Mouse (Mus musculus) forebrain, embryonic 16.5 days (tissue): ENCODE results near the gene Morf4l2. TPM values are rescaled to one million over a fixed set of nuclear protein-coding genes. Genes with fewer than 3 reads are reported as not detected.
A peak's percentile ranks its signal among the peaks of the same experiment; 100 is the strongest.
"Not testable (repeated sequence)": the region's sequence is repeated elsewhere in the genome, so short reads cannot be mapped to it uniquely, and the experiment has no call there.

Experiments
- ATAC-seq: fragments of 200-750 bp; cut with Nextera tagmentation; 2 replicates; pipeline ENCODE4 v1.8.0; 2017; ENCODE audit warnings: mild to moderate bottlenecking, moderate library complexity
- H3K27ac ChIP-seq: fragments of 300-500 bp; sonication (generic); 2 replicates; pipeline ENCODE4 v1.5.1; 2014; ENCODE audit warnings: low read length, control low read depth
- H3K27me3 ChIP-seq: fragments of 300-500 bp; sonication (generic); replicated peaks from 2 replicates; pipeline ENCODE4 v1.6.1; 2014; ENCODE audit warnings: low read length; ENCODE audit not compliant: control insufficient read depth, insufficient read depth
- H3K36me3 ChIP-seq: fragments of 300-500 bp; sonication (generic); 2 replicates; pipeline ENCODE4 v1.6.1; 2014; ENCODE audit not compliant: control insufficient read depth, insufficient read depth
- H3K4me1 ChIP-seq: fragments of 300-500 bp; sonication (generic); replicated peaks from 2 replicates; pipeline ENCODE4 v1.6.1; 2014; ENCODE audit warnings: low read length; ENCODE audit not compliant: control insufficient read depth, insufficient read depth
- H3K4me2 ChIP-seq: fragments of 300-500 bp; sonication (generic); 2 replicates; pipeline ENCODE4 v1.6.1; 2014; ENCODE audit warnings: mild to moderate bottlenecking, low read length, control low read depth
- H3K4me3 ChIP-seq: fragments of 300-500 bp; sonication (generic); replicated peaks from 2 replicates; pipeline ENCODE4 v1.5.1; 2014; ENCODE audit warnings: mild to moderate bottlenecking, low read length, control low read depth
- H3K9ac ChIP-seq: fragments of 300-500 bp; sonication (generic); replicated peaks from 2 replicates; pipeline ENCODE4 v1.6.1; 2014; ENCODE audit warnings: low read depth, low read length, control low read depth
- H3K9me3 ChIP-seq: fragments of 300-500 bp; sonication (generic); 2 replicates; pipeline ENCODE4 v1.6.1; 2016; ENCODE audit warnings: low read length; ENCODE audit not compliant: control insufficient read depth
- WGBS: fragments of 180-500 bp; shearing (Covaris S2); extraction: QIAGEN DNeasy Blood & Tissue Kit; methylation state at CpG from one replicate; pipeline ENCODE4 v1.1.7; 2014; 5-methylcytosine and 5-hydroxymethylcytosine counted together
- polyA plus RNA-seq: library from polyadenylated mRNA; unstranded; fragments of >200 nt; fragmentation: Nextera tagmentation; extraction: Ambion mirVana; gene quantifications from 2 replicates; pipeline ENCODE4 v1.2.1, GENCODE M21; 2015

Gene Morf4l2
- polyA plus RNA-seq, 1 experiment from 2014 or later, result 581 TPM

DNA sequence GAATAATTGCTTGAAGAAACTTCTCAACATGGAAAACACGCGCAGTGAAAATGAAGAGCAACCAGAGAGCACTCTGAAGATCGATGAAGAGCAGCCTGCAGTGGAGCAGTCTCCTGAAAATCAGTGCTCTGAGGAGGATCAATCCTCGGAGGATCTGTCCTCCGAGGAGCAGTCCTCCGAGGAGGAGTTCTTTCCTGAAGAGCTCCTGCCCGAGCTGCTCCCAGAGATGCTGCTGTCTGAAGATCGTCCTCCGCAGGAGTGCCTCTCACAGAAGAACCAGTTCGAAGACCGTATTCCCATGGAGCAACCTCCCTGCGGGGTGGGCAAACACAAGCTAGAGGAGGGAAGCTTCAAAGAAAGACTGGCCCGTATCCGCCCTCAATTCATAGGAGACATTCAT lies 34.7 kb downstream of the Morf4l2 start:
- Histone ChIP-seq H3K4me1 (0 out of 2 replicates have a peak, but pooled peaks cover 3% of the 10 kb centered on the region), H3K4me3 (peak overlapping the region; percentile 57), H3K27me3 (no peaks in the 10 kb centered on the region), H3K9me3 (no peaks in the 10 kb centered on the region), H3K9ac (peak overlapping the region; percentile 69), H3K36me3 (no peaks in the 10 kb centered on the region), H3K4me2 (peak overlapping the region; percentile 61), H3K27ac (peak overlapping the region; percentile 89)
- peak; percentile 32 for ATAC-seq
- 22% methylated on average over 14 of the region's 14 CpGs for WGBS

DNA sequence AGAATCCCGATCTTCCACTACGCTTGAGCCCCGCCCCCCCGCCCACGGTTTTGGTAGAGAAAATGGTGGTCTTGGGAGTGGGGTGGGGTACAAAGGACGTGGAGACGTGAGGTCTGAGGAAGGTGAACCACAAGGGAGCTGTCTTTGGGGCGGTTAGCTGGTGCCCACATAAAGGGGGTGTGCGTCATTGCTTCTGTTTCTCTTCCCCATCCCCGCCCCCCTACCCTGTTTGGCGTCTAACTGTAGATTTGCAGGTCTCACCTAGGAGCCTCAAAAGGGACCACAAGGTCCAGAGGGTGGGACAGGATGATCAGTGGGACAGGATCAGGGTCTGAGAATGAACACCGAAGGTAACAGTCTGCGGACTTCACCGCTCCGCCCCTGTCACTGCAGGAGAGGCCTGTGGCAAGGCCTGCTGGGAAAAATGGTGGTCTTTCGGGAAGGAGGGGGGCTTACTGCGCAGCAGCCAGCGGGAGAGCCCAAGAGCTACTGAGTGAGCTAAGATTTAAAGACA lies 35.3 kb downstream of the Morf4l2 start:
- Histone ChIP-seq H3K9me3 (no peaks in the 10 kb centered on the region), H3K36me3 (no peaks in the 10 kb centered on the region), H3K9ac (peak overlapping the region; percentile 69), H3K27ac (peak overlapping the region; percentile 89), H3K4me3 (peak overlapping the region; percentile 57), H3K4me1 (0 out of 2 replicates have a peak, but pooled peaks cover 3% of the 10 kb centered on the region), H3K27me3 (no peaks in the 10 kb centered on the region), H3K4me2 (peak overlapping the region; percentile 61)
- ATAC-seq, result peak; percentile 92
- 19% methylated on average over 18 of the region's 18 CpGs for WGBS

DNA sequence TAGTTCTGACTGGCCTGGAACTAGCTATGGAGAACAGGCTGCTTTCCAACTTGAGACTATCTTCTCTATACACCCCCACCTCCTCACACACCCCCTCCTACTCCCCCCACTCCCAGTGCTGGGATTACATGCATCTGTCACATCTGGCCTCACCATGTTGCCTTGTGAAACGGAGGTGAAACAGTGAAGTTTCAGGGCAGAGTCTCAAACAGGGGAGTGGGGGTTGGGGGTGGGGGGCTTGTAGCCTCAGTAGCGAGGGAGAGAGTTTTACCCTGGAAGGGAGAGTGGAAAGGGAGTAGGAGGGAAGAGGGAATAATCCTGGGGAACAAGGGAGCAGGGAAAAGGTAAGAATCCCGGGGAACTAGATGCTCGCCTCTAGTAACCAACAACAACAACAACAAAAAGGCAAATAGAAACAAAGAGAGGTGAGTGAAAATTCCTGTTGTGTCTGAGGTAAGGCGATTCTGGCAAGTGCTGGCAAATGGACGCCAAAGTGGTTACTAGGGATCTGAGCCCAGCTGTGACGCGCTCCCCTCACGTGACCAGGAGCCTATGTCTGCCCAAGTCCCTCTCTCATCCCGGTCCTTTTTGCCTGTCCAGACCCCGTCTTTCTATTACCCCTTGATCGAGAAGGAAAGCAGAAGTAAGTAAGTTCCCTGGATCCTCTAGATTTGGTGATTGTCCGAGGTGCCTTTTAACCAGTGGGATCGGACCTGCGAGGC lies 35.9 kb downstream of the Morf4l2 start, which contains the start of gene Tceal1:
Tceal1 (plus strand) TSS at position 537 of the 722 bp plus-strand sequence.
- Histone ChIP-seq H3K9ac (peak within 1 kb of the TSS; percentile 69), H3K27ac (peak within 1 kb of the TSS; percentile 89), H3K36me3 (no peaks in the 10 kb centered on the region), H3K4me2 (peak within 1 kb of the TSS; percentile 61), H3K9me3 (no peaks in the 10 kb centered on the region), H3K27me3 (no peaks in the 10 kb centered on the region), H3K4me1 (0 out of 2 replicates have a peak, but pooled peaks cover 3% of the 10 kb centered on the region), H3K4me3 (peak within 1 kb of the TSS; percentile 57)
- 28% methylated on average over 14 of the region's 15 CpGs for WGBS
- ATAC-seq, result peak; percentile 94

DNA sequence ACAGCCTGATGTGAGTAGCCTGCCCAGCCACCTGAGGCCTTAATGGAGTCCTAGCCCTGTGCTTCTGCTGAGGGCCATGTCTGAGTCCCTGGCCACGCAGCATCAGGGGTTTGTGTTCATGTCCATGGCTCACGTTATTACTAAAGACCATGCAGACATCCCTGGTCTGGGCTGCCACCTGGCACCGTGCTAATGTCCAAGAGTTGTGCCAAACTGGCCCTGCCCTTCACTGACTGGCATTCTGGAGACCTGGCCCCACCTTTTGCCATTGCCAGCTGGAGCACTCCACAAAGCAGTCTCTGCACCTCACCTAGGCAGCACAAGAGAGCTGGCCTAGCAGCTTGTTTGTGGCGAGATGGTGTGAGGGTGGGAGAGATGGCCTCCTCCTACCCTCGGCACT lies 50.3 kb downstream of the Morf4l2 start:
- 78% methylated on average over 5 of the region's 5 CpGs for WGBS
- Histone ChIP-seq H3K4me1 (no peaks in the 10 kb centered on the region), H3K9me3 (no peaks in the 10 kb centered on the region), H3K36me3 (no peaks in the 10 kb centered on the region), H3K4me2 (no peak overlapping the region), H3K27me3 (no peaks in the 10 kb centered on the region), H3K9ac (no peak overlapping the region), H3K27ac (no peak overlapping the region), H3K4me3 (no peak overlapping the region)
- ATAC-seq, result 0 out of 2 replicates have a peak, but pooled peaks have one; percentile 18

DNA sequence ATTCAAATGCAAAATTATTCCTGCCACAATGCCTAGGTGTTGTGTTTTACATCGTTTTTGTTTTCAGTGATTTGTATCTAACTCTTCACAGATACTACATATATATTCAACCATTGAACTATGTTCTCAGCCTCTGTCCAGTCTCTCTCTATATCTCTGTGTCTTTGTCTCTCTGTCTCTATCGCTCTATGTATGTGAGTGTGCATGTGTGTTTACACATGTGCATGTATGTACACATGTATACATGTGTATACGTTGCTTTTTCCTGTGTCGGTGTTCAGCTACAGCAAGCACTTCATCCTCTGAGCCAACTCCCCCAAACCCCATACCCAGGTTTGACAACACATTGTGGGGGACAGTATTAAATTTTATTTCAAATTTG lies 51.2 kb downstream of the Morf4l2 start:
- H3K27ac ChIP-seq, result no peak overlapping the region

DNA sequence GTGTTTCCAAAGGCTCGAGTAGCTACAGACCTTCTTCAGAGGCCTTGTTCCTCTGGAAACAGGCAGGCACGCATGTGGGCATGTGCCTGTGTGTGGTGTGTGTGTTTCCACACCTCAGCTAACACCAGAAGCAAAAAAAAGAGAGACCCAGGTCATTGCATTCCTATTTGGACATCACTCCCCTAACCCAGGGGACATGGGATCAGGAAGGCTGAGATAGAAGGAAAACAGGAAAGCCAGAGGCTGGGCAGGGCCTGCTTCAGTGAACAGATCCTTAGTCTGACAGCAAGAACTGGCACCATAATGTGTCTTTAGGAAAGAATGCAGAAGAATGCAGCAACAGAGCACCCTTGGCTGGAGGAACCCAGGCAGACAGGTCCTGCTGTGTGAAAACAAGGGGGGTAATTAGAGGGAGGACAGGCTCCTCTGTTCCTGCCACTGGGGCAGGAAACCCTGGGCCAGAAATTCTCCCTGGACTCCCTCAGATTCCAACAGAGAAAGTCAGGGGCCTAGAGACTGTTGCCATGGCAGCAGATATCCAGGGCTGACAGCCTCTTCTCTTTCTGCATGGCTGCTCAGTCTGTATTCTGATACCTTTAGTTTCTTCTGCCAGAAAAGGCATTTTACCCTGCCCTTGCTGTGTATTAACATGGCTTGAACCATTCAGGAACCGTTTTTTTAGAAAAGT lies 51.7 kb downstream of the Morf4l2 start:
- H3K4me3 ChIP-seq, H3K9ac ChIP-seq, H3K27me3 ChIP-seq, H3K36me3 ChIP-seq, H3K4me2 ChIP-seq, H3K27ac ChIP-seq, H3K4me1 ChIP-seq, H3K9me3 ChIP-seq: not testable (repeated sequence)
- WGBS, result 18% methylated on average over 2 of the region's 3 CpGs
- peak; percentile 89 for ATAC-seq

More for the DNA sequence above, 51.2 kb downstream of the Morf4l2 start:
- WGBS, result 49% methylated on average over 4 of the region's 4 CpGs
- no peak overlapping the region for H3K4me3 ChIP-seq
- H3K9me3 ChIP-seq, result no peaks in the 10 kb centered on the region
- ATAC-seq, result peak; percentile 50
- no peak overlapping the region for H3K9ac ChIP-seq
- H3K4me1 ChIP-seq, result no peaks in the 10 kb centered on the region
- no peaks in the 10 kb centered on the region for H3K27me3 ChIP-seq
- no peak overlapping the region for H3K4me2 ChIP-seq
- H3K36me3 ChIP-seq, result no peaks in the 10 kb centered on the region

Other genes with a start within 250 kb of the Morf4l2 start
- gene Kir3dl1, start 225.7 kb downstream of the Morf4l2 start, polyA plus RNA-seq, result not detected in 2 replicates
- 0.19 and 0.22 TPM in 2 replicates for gene Kir3dl2, start 199.6 kb downstream of the Morf4l2 start, polyA plus RNA-seq
- gene Tceal3, start 152.8 kb downstream of the Morf4l2 start, polyA plus RNA-seq, result 49.1 and 56.4 TPM in 2 replicates
- 21.5 and 21.7 TPM in 2 replicates for gene Tceal1, start 35.7 kb downstream of the Morf4l2 start, polyA plus RNA-seq
- gene Glra4, start 36.5 kb upstream of the Morf4l2 start, polyA plus RNA-seq, result not detected in 2 replicates
- 11.6 and 15.9 TPM in 2 replicates for gene Plp1, start 79.0 kb upstream of the Morf4l2 start, polyA plus RNA-seq
- 12.1 and 16.0 TPM in 2 replicates for gene Rab9b, start 125.1 kb upstream of the Morf4l2 start, polyA plus RNA-seq
- not detected in 2 replicates for gene H2bfm, start 183.6 kb upstream of the Morf4l2 start, polyA plus RNA-seq
- gene Tmsb15b2, start 231.8 kb upstream of the Morf4l2 start, polyA plus RNA-seq, result 119 and 142 TPM in 2 replicates
- gene Tmsb15l, start 233.2 kb upstream of the Morf4l2 start, polyA plus RNA-seq, result 7.6 and 11.0 TPM in 2 replicates
- 55.3 and 64.4 TPM in 2 replicates for gene Tmsb15b1, start 233.2 kb upstream of the Morf4l2 start, polyA plus RNA-seq
- 315 and 386 TPM in 2 replicates for gene Zcchc18, start 249.5 kb upstream of the Morf4l2 start, polyA plus RNA-seq